Mouse (Mus musculus) midbrain, postnatal 0 days (tissue): Measurements from ENCODE around the gene Elk4. TPM values are rescaled to one million over a fixed set of nuclear protein-coding genes. Genes with fewer than 3 reads are reported as not detected.
A peak's percentile ranks its signal among the peaks of the same experiment; 100 is the strongest.

Experiments used
- ATAC-seq: fragments of 200-750 bp; cut with Nextera tagmentation; 2 replicates; pipeline ENCODE4 v1.8.0; 2017; ENCODE audit warnings: moderate number of reproducible peaks, mild to moderate bottlenecking, moderate TSS enrichment, moderate library complexity; ENCODE audit not compliant: low FRiP score
- DNase-seq: peaks from one replicate; pipeline ENCODE4 v3.0.0-alpha.2; 2015; ENCODE audit warnings: low spot score
- H3K27ac ChIP-seq: fragments of 300-500 bp; sonication (generic); 2 replicates; pipeline ENCODE4 v1.5.1; 2014; ENCODE audit warnings: low read depth, mild to moderate bottlenecking, low read length, mixed read lengths
- H3K27me3 ChIP-seq: fragments of 300-500 bp; sonication (generic); 2 replicates; pipeline ENCODE4 v1.6.1; 2014; ENCODE audit warnings: low read length, control low read depth, mixed read lengths; ENCODE audit not compliant: insufficient read depth
- H3K36me3 ChIP-seq: fragments of 300-500 bp; sonication (generic); 2 replicates; pipeline ENCODE4 v1.6.1; 2014; ENCODE audit warnings: low read length, control low read depth, mixed read lengths; ENCODE audit not compliant: insufficient read depth
- H3K4me1 ChIP-seq: fragments of 300-500 bp; sonication (generic); 2 replicates; pipeline ENCODE4 v1.6.1; 2014; ENCODE audit warnings: mild to moderate bottlenecking, control low read depth, antibody characterized with exemption, low read length, mixed read lengths; ENCODE audit not compliant: insufficient read depth
- H3K4me2 ChIP-seq: fragments of 300-500 bp; sonication (generic); 2 replicates; pipeline ENCODE4 v1.6.1; 2014; ENCODE audit warnings: low read depth, mild to moderate bottlenecking, low read length, mixed read lengths; ENCODE audit not compliant: poor library complexity, severe bottlenecking
- H3K4me3 ChIP-seq: fragments of 300-500 bp; sonication (generic); 2 replicates; pipeline ENCODE4 v1.5.1; 2014; ENCODE audit warnings: low read depth, mild to moderate bottlenecking, low read length, moderate library complexity
- H3K9ac ChIP-seq: fragments of 300-500 bp; sonication (generic); replicated peaks from 2 replicates; pipeline ENCODE4 v1.6.1; 2014; ENCODE audit warnings: mild to moderate bottlenecking, low read length, moderate library complexity, mixed read lengths; ENCODE audit not compliant: poor library complexity, severe bottlenecking
- H3K9me3 ChIP-seq: fragments of 300-500 bp; sonication (generic); 2 replicates; pipeline ENCODE4 v1.6.1; 2016; ENCODE audit warnings: low read length, control low read depth
- CTCF ChIP-seq: IDR thresholded peaks from 2 replicates; pipeline ENCODE4 v1.5.1; 2016; ENCODE audit warnings: antibody characterized with exemption, mild to moderate bottlenecking
- WGBS: fragments of 180-500 bp; shearing (Covaris S2); extraction: QIAGEN DNeasy Blood & Tissue Kit; methylation state at CpG from one replicate; pipeline ENCODE4 v1.1.7; 2014; 5-methylcytosine and 5-hydroxymethylcytosine counted together
- polyA plus RNA-seq: library from polyadenylated mRNA; unstranded; fragments of >200 nt; fragmentation: Nextera tagmentation; extraction: Ambion mirVana; gene quantifications from 2 replicates; pipeline ENCODE4 v1.2.1, GENCODE M21; 2015
- total RNA-seq: library from RNA; depleted of rRNA; stranded (reverse); fragments of >200 nt; gene quantifications from 2 replicates; pipeline ENCODE4 v1.2.3, GENCODE M21; 2014

Elk4 gene
- total and polyA plus RNA-seq, 2 experiments from 2014 or later: 8.1 to 17.6 TPM

DNA sequence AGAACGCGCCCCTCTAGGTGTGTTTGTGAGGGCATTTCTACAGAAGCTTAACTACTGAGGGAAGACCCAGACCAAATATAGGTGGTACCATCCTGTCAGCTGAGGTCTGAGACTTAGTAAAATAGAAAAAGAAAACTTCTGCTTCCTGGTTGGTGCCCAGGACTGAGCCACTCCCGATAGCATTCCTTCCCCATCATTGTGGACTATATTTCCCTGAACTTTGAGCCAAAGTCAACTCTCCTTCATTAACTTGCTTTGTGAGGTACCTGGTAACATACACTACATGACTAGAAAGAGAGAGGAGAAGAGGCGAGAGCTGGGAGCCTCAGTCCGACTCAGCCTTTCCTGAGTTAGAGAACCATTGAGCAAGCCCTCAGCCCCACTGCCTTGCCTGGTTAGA is 51.2 kb downstream of the Elk4 start:
- no peaks in the 10 kb centered on the region for H3K4me1 ChIP-seq
- TF ChIP-seq CTCF: no peak
- H3K27ac ChIP-seq: no peak overlapping the region
- no peak for DNase-seq
- H3K4me3 ChIP-seq: no peak overlapping the region
- no peak overlapping the region for H3K9ac ChIP-seq
- no peaks in the 10 kb centered on the region for H3K27me3 ChIP-seq
- WGBS: 88% methylated on average over 5 of the region's 5 CpGs
- no peak for ATAC-seq
- H3K4me2 ChIP-seq: no peak overlapping the region
- H3K36me3 ChIP-seq: 0 out of 2 replicates have a peak, but pooled peaks cover 3% of the 10 kb centered on the region
- no peaks in the 10 kb centered on the region for H3K9me3 ChIP-seq

DNA sequence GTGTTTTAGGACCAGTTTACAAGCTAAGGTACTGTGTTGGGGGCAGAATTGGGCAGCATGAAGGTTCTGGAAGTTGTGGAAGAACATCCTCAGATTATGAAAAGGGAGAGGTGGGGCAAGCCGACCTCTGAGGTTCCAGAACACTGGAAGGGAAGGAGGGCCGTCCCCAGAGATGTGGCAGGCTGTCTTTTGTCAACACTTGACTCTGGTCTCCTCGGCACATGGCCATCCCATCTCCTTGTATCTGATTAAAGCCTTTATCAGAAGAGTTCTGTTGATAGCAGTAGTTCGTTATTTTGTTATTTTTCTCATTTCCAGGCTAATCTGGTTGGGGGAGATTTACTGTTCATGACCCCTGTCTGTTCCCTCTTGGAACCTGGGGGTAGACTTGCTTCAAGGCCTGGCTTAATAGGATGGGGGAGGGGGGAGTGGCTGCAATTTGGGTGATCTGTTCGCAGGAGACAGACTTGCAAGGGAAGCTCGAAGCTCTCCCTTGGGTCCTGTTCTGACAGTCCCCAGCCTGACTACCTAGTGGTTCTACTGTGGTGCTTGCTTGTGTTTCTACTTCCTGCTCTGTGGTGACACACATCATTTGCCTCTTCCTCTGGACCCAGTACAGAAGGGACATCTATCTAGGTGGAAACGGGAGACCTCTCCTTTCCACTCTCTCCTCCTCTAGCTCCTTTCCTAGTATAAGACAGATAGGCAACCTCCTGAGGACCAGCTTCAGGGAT is 52.8 kb downstream of the Elk4 start:
- H3K4me2 ChIP-seq: no peak overlapping the region
- no peak overlapping the region for H3K9ac ChIP-seq
- ATAC-seq (no peak), DNase-seq (no peak)
- 58% methylated on average over 7 of the region's 7 CpGs for WGBS
- no peaks in the 10 kb centered on the region for H3K9me3 ChIP-seq
- TF ChIP-seq CTCF: no peak
- H3K4me3 ChIP-seq: no peak overlapping the region
- H3K27ac ChIP-seq: no peak overlapping the region
- no peaks in the 10 kb centered on the region for H3K27me3 ChIP-seq
- H3K36me3 ChIP-seq: no peaks in the 10 kb centered on the region
- H3K4me1 ChIP-seq: no peaks in the 10 kb centered on the region

DNA sequence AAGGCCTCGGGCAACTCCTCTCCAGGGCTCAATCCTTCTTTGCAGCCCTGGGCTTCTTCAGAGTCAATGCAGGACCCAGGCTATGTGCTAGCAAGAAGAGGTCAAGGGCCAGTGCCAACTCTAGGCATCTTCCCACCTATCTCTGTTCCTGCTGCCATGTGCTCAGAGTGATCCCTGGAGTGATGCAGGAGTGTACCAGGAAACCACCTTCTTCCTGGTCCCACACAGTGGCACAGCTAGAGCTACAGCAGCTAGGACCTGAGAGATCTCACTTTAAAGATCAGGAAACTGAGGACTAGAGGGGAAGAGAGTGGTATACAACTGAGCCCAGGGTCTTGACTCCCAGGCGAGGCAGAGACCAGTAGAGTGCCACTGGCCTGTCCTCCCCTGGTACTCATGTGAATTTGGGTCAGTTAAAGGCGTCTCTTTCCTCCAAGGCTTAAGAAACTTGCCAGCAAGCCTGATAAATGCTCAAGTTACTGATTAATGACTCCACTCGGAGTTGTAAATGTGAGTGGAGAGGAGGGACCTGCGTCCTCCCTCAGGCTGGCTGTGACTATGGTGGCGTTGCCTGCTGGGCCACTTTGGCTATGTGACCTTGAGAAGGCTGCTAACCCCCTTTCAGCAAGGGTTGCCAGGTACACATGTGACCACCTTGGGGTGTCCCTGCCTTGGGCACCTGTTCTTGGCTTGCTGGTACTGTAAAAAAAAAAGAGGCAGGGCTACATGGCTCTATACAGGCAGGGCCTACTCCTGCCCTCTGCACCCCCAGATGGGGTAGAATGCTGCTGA is 54.5 kb downstream of the Elk4 start:
- no peak overlapping the region for H3K27ac ChIP-seq
- H3K4me1 ChIP-seq: 0 out of 2 replicates have a peak, but pooled peaks cover under 1% of the 10 kb centered on the region
- H3K9me3 ChIP-seq: no peaks in the 10 kb centered on the region
- no peak overlapping the region for H3K9ac ChIP-seq
- no peak for TF ChIP-seq CTCF
- H3K4me2 ChIP-seq: no peak overlapping the region
- 81% methylated on average over 6 of the region's 6 CpGs for WGBS
- no peak overlapping the region for H3K4me3 ChIP-seq
- no peak for DNase-seq
- H3K36me3 ChIP-seq: no peaks in the 10 kb centered on the region
- no peak for ATAC-seq
- H3K27me3 ChIP-seq: no peaks in the 10 kb centered on the region

DNA sequence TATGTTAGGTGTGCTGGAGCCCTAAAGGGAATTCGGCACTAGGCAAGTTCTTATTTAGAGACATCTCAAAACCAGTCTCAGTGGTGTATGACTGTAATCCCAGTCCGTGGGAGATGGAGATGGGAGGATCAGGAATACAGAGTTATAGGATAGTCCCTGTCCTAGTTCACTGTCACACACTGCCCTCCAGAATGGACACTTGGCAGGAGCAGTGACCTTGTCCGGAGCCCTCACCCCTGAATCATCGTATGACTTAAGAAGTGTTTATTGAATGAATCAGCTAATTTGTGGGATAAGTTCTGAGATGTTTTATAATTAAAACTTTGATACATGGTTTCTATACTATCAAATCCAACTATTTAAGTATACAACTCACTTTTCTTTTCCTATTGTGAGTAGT is 55.7 kb downstream of the Elk4 start:
- TF ChIP-seq CTCF: no peak
- no peaks in the 10 kb centered on the region for H3K9me3 ChIP-seq
- no peak overlapping the region for H3K4me3 ChIP-seq
- no peaks in the 10 kb centered on the region for H3K27me3 ChIP-seq
- no peak overlapping the region for H3K9ac ChIP-seq
- peaks cover 7% of the 10 kb centered on the region for H3K4me1 ChIP-seq
- WGBS: 89% methylated on average over 4 of the region's 4 CpGs
- DNase-seq (no peak), ATAC-seq (no peak)
- no peak overlapping the region for H3K4me2 ChIP-seq
- H3K27ac ChIP-seq: no peak overlapping the region
- H3K36me3 ChIP-seq: no peaks in the 10 kb centered on the region

DNA sequence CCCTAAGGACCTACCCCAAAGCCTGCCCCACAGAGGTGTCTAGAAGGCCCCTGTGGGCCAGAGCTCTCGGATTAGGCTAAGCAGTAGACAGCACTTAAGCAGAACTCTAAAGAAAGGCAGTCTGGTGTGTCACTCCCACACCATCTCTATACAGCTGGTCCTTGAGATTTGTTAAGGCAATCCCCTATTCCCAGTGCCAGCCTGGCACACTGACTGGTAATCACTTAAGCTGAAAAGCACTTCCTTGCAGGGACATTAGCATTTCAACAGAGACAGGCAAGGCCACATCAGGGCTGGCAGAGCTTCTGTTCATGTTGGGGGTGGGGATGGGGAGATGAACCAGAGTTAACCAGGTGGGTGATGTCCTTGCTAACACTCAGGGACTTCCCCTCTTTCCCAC is 57.6 kb downstream of the Elk4 start:
- WGBS: 28% methylated on average over 1 of the region's 1 CpGs
- Histone ChIP-seq H3K9ac (no peak overlapping the region), H3K27me3 (peaks cover 8% of the 10 kb centered on the region), H3K36me3 (no peaks in the 10 kb centered on the region), H3K4me2 (no peak overlapping the region), H3K9me3 (no peaks in the 10 kb centered on the region), H3K27ac (no peak overlapping the region), H3K4me1 (peaks cover 9% of the 10 kb centered on the region), H3K4me3 (no peak overlapping the region)
- ATAC-seq (no peak), DNase-seq (peak; percentile 24)
- TF ChIP-seq CTCF: no peak
